Mouse (Mus musculus): ENCODE results near the gene Cpsf3.

GRCm38 (mm10) chr12:21329661-21330400 is 44.6 kb downstream of the Cpsf3 start:
- TF ChIP-seq POLR2A (IDR thresholded peaks at IDR 0.05; ENCODE audit: control insufficient read depth in 1 of 2, insufficient read depth in 1 of 2, low read depth in 1 of 2, low read length in 2 of 2, poor library complexity in 1 of 2) (no peak), SIN3A (IDR thresholded peaks at IDR 0.05; ENCODE audit: low read length) (no peak), ELF1 (IDR thresholded peaks at IDR 0.05; ENCODE audit: low read depth, low read length) (no peak), NRF1 (IDR thresholded peaks at IDR 0.05; ENCODE audit: insufficient read depth, low read depth, low read length, poor library complexity, severe bottlenecking) (no peak)

Data from MEL (cell line).